Mouse (Mus musculus) lung, embryonic 16.5 days (tissue): Measurements from ENCODE around the gene Plcg2. TPM values are rescaled to one million over a fixed set of nuclear protein-coding genes. Genes with fewer than 3 reads are reported as not detected.

Experiments
- ATAC-seq: fragments of 200-750 bp; cut with Nextera tagmentation; 2 replicates; pipeline ENCODE4 v1.8.0; 2017; ENCODE audit warnings: low read depth, mild to moderate bottlenecking, moderate library complexity
- H3K27ac ChIP-seq: fragments of 300-500 bp; sonication (generic); 2 replicates; pipeline ENCODE4 v1.5.1; 2014; ENCODE audit warnings: mild to moderate bottlenecking, control low read depth, low read length
- H3K27me3 ChIP-seq: fragments of 300-500 bp; sonication (generic); 2 replicates; pipeline ENCODE4 v1.6.1; 2014; ENCODE audit warnings: low read depth, low read length, mixed read lengths; ENCODE audit not compliant: control insufficient read depth, insufficient read depth
- H3K36me3 ChIP-seq: fragments of 300-500 bp; sonication (generic); 2 replicates; pipeline ENCODE4 v1.6.1; 2014; ENCODE audit warnings: low read length; ENCODE audit not compliant: control insufficient read depth, insufficient read depth
- H3K4me1 ChIP-seq: fragments of 300-500 bp; sonication (generic); replicated peaks from 2 replicates; pipeline ENCODE4 v1.6.1; 2014; ENCODE audit warnings: low read length, mixed read lengths; ENCODE audit not compliant: control insufficient read depth, insufficient read depth
- H3K4me2 ChIP-seq: fragments of 300-500 bp; sonication (generic); 2 replicates; pipeline ENCODE4 v1.6.1; 2014; ENCODE audit warnings: low read depth, low read length, control low read depth
- H3K4me3 ChIP-seq: fragments of 300-500 bp; sonication (generic); 2 replicates; pipeline ENCODE4 v1.5.1; 2014; ENCODE audit warnings: mild to moderate bottlenecking, low read length, control low read depth
- H3K9ac ChIP-seq: fragments of 300-500 bp; sonication (generic); 2 replicates; pipeline ENCODE4 v1.6.1; 2014; ENCODE audit warnings: low read length, control low read depth
- H3K9me3 ChIP-seq: fragments of 300-500 bp; sonication (generic); 2 replicates; pipeline ENCODE4 v1.6.1; 2016; ENCODE audit warnings: low read length; ENCODE audit not compliant: control insufficient read depth
- WGBS: fragments of 180-500 bp; shearing (Covaris S2); extraction: QIAGEN DNeasy Blood & Tissue Kit; methylation state at CpG from one replicate; pipeline ENCODE4 v1.1.7; 2014; 5-methylcytosine and 5-hydroxymethylcytosine counted together
- microRNA-seq: library from miRNA; unstranded; fragments of <30 nt; microRNA quantifications from one replicate; pipeline ENCODE4, GENCODE M21; 2016
- polyA plus RNA-seq: library from polyadenylated mRNA; unstranded; fragments of >200 nt; fragmentation: Nextera tagmentation; extraction: Ambion mirVana; gene quantifications from 2 replicates; pipeline ENCODE4 v1.2.1, GENCODE M21; 2015

Plcg2 gene
- polyA plus RNA-seq, 1 experiment from 2014 or later: 4.3 TPM

GRCm38 (mm10) chr8:117677011-117677410, 178.9 kb downstream of the Plcg2 start:
- H3K4me2 ChIP-seq: no peak overlapping the region

GRCm38 (mm10) chr8:117678650-117679049, 180.6 kb downstream of the Plcg2 start:
- Histone ChIP-seq H3K27ac (no peak overlapping the region), H3K27me3 (no peaks in the 10 kb centered on the region), H3K9ac (no peak overlapping the region), H3K4me2 (no peak overlapping the region), H3K36me3 (no peaks in the 10 kb centered on the region), H3K4me3 (no peak overlapping the region), H3K4me1 (no peaks in the 10 kb centered on the region), H3K9me3 (no peaks in the 10 kb centered on the region)
- no peak for ATAC-seq
- WGBS: 78% methylated on average over 4 of the region's 4 CpGs

More at GRCm38 (mm10) chr8:117677011-117677410, 178.9 kb downstream of the Plcg2 start:
- H3K27ac ChIP-seq: no peak overlapping the region
- H3K4me3 ChIP-seq: no peak overlapping the region
- H3K9ac ChIP-seq: no peak overlapping the region
- H3K9me3 ChIP-seq: no peaks in the 10 kb centered on the region
- no peaks in the 10 kb centered on the region for H3K27me3 ChIP-seq
- H3K4me1 ChIP-seq: no peaks in the 10 kb centered on the region
- H3K36me3 ChIP-seq: no peaks in the 10 kb centered on the region
- WGBS: 29% methylated on average over 8 of the region's 8 CpGs
- ATAC-seq: no peak

GRCm38 (mm10) chr8:117683925-117684472, 185.9 kb downstream of the Plcg2 start:
- Histone ChIP-seq H3K9me3 (no peaks in the 10 kb centered on the region), H3K4me2 (no peak overlapping the region), H3K36me3 (no peaks in the 10 kb centered on the region), H3K4me3 (no peak overlapping the region), H3K9ac (no peak overlapping the region), H3K4me1 (no peaks in the 10 kb centered on the region), H3K27me3 (no peaks in the 10 kb centered on the region), H3K27ac (no peak overlapping the region)
- ATAC-seq: no peak
- 58% methylated on average over 10 of the region's 10 CpGs for WGBS

- ATAC-seq: no peak
- 28% methylated on average over 11 of the region's 11 CpGs for WGBS
These were observed 186.4 kb downstream of the Plcg2 start for GRCm38 (mm10) chr8:117684504-117684903.

More at GRCm38 (mm10) chr8:117684504-117684903, 186.4 kb downstream of the Plcg2 start:
- Histone ChIP-seq H3K9ac (no peak overlapping the region), H3K9me3 (no peaks in the 10 kb centered on the region), H3K27me3 (no peaks in the 10 kb centered on the region), H3K4me3 (no peak overlapping the region), H3K36me3 (no peaks in the 10 kb centered on the region), H3K4me1 (no peaks in the 10 kb centered on the region), H3K27ac (no peak overlapping the region), H3K4me2 (no peak overlapping the region)

Small RNA genes lying within 50 kb of the gene (microRNA-seq; reads per million reads assigned to microRNA genes)
- gene Gm27361 (not detected), gene Mir7077 (not detected), gene Mir7078 (not detected)

Other genes with a start within 250 kb of the Plcg2 start
- gene Cmip, start 241.2 kb upstream of the Plcg2 start, polyA plus RNA-seq: 11.3 and 13.0 TPM in 2 replicates
- gene Sdr42e1, start 175.4 kb downstream of the Plcg2 start, polyA plus RNA-seq: 4.0 and 4.2 TPM in 2 replicates
- 1.6 TPM in 1 of 2 replicates, not detected in the other for gene Hsd17b2, start 203.6 kb downstream of the Plcg2 start, polyA plus RNA-seq